Comparison of ENCODE assay signal across 8 mouse cellular contexts in genomic region chr10:25298264-25298671, GRCm38 (mm10). TPM values are rescaled to one million over a fixed set of nuclear protein-coding genes. Genes with fewer than 3 reads are reported as not detected.
DNase-seq lines count a peak whose midpoint lies in the region; ATAC-seq lines count a peak whose summit lies in the region.

No protein-coding gene starts in this region.

- peaks cover 7% of the 10 kb centered on the region for H3K4me1 ChIP-seq in neural tube, embryonic 12.5 days

- no peak overlapping the region for H3K4me3 ChIP-seq in neural tube, embryonic 12.5 days

- no peak overlapping the region for H3K9ac ChIP-seq in neural tube, embryonic 12.5 days

- DNase-seq in neural tube, embryonic 10.5 days (ENCODE audit: extremely low spot score, low spot score), result no peak
- peak; percentile 74 for DNase-seq in gonadal fat pad, adult 2 months (ENCODE audit: low read depth)
- DNase-seq in kidney, adult 8-10 months, result peak; percentile 20 to 42
- peak; percentile 73 for DNase-seq in lung, postnatal 36 days
- no peak for DNase-seq in thymus, postnatal 10 days (ENCODE audit: low spot score in 2 of 2)
- no peak for DNase-seq in natural killer cell, adult 2 months (ENCODE audit: low spot score in 2 of 2)
- DNase-seq in left cerebral cortex, adult 9 months (ENCODE audit: low spot score in 2 of 2), result no peak

- ATAC-seq in neural tube, embryonic 12.5 days (ENCODE audit: low FRiP score, low read depth), result no peak

- no peaks in the 10 kb centered on the region for H3K36me3 ChIP-seq in neural tube, embryonic 12.5 days

- WGBS in neural tube, embryonic 12.5 days, result 86% methylated on average over 4 of the region's 4 CpGs

- H3K9me3 ChIP-seq in neural tube, embryonic 12.5 days, result no peaks in the 10 kb centered on the region

- no peak overlapping the region for H3K27ac ChIP-seq in neural tube, embryonic 12.5 days

- H3K4me2 ChIP-seq in neural tube, embryonic 12.5 days (replicated peaks), result peak overlapping the region; percentile 71

- H3K27me3 ChIP-seq in neural tube, embryonic 12.5 days (replicated peaks), result no peaks in the 10 kb centered on the region

RNA-seq across cellular contexts. Expression of gene Akap7, which starts 9.4 kb away (rescaled TPM):
- polyA plus RNA-seq in neural tube, embryonic 12.5 days (2016; fragmentation: Nextera tagmentation; extraction: Ambion mirVana), result 24.0 and 24.7 TPM in 2 replicates
- polyA plus RNA-seq in gonadal fat pad, adult 2 months (2012; rRNA removed), result 11.1 and 11.2 TPM in 2 replicates

Comparison
In these comparisons a context has a peak if more than half of its experiments do, and no peak if none do; other contexts are left out.
1. DNase-seq: peak in gonadal fat pad, adult 2 months (single experiment), kidney, adult 8-10 months (2 of 2) and lung, postnatal 36 days (single experiment); none in neural tube, embryonic 10.5 days (single experiment), thymus, postnatal 10 days (0 of 2), natural killer cell, adult 2 months (0 of 2) and left cerebral cortex, adult 9 months (0 of 2).